Mouse (Mus musculus): ENCODE results near the gene Cnot6.
A peak's percentile ranks its signal among the peaks of the same experiment; 100 is the strongest.

The Cnot6 gene

DNA sequence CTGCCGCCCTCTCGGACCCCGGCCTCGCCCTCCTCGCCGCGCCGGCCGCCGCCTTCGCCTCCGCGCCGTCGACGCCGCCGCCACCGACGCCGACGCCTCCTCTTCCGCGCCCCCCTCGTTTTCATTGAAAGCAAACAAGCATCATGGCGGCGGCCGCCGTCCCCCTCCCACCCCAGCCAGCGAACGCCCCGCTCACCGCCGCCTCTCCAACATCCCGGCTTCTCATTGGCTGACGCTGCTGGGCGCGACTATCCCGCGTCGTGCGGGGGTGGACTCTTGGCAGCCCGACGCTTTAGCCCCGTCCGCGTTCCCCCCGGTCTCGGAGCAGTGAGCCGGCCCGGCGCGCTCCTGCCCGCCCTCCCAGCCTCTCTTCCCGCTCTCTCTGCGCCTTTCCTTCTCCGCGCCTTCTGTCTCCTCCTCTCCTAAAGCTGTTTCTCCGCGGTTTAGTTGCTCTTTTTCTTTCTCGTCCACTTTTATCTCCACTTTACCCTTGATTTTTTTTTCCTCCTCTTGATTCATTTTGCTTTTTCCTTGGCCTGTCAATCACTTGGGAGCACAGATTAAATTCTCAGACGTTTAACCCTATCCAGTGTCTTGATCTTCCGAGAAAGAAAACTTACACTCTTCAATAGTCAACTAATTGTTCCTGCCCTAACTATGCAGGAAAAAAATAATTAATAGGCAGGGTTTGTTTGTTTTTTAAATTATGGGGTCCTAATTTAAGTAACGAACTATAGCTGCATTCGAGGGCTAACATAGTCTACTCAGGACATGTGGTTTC lies at the start of gene Cnot6:
Gene Cnot6 (minus strand): TSS at position 169 of the 781 bp plus-strand sequence.
- peak; percentile 98 for DNase-seq

DNA sequence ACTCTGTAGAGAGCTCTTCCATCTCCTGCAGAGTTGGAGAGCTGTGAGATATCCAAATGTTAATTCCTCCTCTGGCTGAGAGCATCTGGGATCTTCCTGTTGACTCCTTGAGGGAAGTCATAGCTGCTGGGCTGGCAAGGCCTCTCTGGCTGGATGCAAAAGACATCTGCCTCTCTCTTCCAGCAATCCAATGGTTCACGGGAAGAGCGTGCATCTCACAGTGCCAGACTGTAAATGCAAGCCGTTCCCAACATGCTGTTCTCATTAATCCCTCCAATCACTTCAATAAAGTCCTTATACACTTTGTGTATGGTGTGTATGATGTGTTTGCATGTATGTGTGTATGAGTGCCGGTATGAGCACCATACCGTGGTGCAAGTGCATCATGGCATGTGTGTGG lies 48.6 kb upstream of the Cnot6 start:
- no peak for DNase-seq

GRCm38 (mm10) chr11:49758096-49758495 lies 45.6 kb upstream of the Cnot6 start:
- DNase-seq: no peak

DNA sequence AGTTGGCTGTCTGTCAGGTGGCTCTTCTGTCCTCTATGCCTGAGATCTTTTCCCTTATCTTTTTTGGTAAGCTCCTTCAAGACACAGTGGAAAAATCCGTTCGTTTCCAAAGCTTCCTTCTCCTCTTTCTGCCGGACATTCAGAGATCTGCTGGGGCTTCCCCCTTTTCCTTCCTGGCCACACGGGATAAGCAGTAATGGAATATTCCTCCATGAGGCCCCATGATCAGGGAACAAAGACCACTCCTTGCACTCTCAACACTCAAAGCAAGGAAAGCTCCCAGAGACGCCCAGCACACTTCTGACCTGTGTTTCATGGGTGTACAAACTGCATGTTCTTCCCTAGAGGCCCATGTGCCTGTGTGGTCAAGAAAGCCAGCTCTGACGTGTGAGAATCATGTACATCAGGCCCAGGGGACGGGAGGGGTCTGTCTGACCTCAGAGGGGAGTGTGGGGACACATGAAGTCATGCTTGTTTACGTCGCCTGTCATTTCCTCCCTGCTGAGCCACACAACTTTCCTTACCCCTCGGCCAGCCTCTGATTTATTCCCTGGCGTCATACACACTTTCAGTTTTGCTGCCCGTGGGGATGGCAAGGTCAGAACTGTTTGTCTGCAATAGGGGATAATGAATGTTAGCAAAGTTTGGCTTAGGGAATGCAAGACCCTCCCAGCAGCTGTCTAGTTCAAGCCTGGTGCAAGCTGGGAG lies 42.6 kb upstream of the Cnot6 start:
- no peak for DNase-seq

GRCm38 (mm10) chr11:49746756-49747155 lies 34.2 kb upstream of the Cnot6 start:
- no peak for DNase-seq

DNA sequence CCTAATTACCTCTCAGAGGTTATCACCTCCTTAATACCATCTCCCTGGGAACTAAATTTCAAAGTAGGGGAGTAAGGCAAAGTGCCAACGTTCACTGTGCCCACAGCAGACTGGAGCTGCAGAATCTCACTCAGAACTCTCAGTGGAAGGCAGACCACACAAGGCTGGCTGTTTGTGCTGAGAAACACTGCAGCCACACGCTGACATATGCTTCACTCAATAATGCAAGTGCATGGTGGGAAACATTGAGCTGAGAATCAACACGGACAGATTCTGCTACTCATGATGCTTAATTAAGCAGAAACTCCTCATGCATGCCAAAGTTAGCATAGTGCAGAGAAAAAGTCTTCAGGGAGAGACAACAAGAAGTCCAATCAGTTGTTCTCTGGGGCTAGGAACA lies 33.3 kb upstream of the Cnot6 start:
- no peak for DNase-seq

DNA sequence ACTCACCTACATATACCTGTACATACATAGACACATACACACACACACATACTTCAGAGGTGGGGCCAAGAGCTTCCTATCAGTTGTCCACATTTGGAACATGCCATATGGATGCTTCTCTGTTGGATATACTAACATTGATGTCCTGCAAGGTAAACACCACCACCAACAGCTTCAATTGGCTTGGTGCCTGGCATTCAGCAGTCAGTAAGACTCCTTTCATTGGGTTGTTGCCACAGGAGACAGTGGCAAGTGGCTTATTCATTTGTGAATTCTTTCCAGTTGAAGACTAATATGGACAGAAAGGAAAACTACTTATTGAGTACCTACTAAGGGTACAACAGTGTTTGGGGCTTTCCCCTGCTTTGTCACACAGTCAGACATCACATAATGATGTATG lies 32.5 kb upstream of the Cnot6 start:
- DNase-seq: no peak

GRCm38 (mm10) chr11:49743634-49744033 lies 31.1 kb upstream of the Cnot6 start:
- DNase-seq: no peak

- no peak for DNase-seq
Measured at GRCm38 (mm10) chr11:49742248-49742647, 29.7 kb upstream of the Cnot6 start.

- no peak for DNase-seq
Measured at GRCm38 (mm10) chr11:49739776-49740175, 27.3 kb upstream of the Cnot6 start.

DNA sequence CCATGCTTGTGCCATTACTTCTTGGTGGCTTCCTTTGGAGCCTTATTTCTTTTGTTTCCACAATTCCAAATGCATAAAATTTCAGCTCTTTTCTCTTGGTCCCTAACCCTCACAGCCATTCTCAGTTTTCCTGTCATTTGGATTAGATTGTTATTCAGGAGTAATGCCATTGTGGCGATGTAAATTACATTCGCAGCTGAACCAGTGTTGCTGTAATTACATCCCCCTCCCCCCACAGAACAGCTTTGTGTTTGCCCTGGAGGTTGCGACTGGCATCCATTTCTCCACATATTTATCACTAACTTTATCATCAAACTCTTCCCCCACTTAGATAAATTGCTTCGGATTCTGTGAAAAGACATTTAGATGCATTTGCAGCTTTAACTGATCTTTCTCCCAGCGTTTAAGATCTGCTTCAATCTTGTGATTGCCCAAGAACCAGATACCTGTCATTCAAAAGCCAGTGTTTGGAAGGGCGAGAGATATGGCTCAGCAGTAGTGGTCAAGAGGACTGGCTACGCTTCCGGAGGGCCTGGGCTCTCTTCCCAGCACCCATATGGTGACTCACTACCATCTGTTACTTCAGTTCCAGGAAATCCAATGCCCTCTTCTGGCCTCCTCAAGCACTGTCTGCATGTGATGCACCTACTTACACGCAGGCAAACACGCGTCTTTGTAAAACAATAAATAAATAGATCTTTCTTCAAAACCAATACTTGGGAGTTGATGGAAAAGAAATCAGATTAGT lies 26.3 kb upstream of the Cnot6 start:
- no peak for DNase-seq

GRCm38 (mm10) chr11:49737625-49738024 lies 25.1 kb upstream of the Cnot6 start:
- DNase-seq: no peak

- DNase-seq: no peak
Measured at GRCm38 (mm10) chr11:49734771-49735170, 22.2 kb upstream of the Cnot6 start.

- DNase-seq: no peak
Measured at GRCm38 (mm10) chr11:49730275-49730948, 17.9 kb upstream of the Cnot6 start.

DNA sequence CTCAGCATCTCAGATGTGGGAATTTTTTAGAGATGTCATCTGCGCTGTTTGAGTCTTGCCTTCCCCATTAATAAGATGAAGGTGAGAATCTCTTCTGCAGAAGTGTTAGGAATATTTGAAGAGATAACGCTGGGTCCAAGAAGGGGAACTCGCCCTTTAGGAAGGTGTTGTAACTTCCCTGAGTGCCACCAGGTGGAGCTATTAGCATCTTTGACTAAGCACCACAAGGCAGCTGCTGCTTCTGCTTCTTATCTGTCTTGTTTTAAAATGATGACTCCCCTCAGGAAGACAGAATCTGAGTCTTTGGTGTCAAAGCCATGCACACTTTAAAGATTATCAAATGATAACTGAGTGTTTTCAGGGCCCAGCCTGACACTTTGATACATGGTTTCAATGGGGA lies 15.4 kb upstream of the Cnot6 start:
- peak; percentile 51 for DNase-seq

GRCm38 (mm10) chr11:49726800-49727199 lies 14.3 kb upstream of the Cnot6 start:
- DNase-seq: no peak

GRCm38 (mm10) chr11:49724676-49725075 lies 12.2 kb upstream of the Cnot6 start:
- DNase-seq: no peak

GRCm38 (mm10) chr11:49723281-49723680 lies 10.8 kb upstream of the Cnot6 start:
- no peak for DNase-seq

DNA sequence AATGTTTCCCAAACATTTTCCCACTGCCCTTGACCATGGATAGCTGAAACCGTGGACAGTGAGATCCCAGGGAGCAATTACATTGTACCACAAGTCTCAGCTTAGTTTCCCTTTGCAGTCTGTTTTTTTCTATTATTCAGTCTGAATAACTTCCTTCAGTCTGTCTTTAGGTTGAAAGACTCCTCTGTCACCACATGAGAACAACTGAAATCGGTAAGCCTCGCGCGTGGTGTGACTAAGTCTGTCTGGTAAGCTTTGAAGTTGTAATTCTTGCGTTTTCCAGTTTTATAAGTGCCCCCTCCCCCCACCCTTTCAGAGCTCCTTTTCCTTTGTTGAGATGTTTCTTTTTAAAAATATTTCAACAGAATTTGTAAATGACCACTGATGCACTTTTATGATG lies 10.2 kb upstream of the Cnot6 start:
- DNase-seq: no peak

DNA sequence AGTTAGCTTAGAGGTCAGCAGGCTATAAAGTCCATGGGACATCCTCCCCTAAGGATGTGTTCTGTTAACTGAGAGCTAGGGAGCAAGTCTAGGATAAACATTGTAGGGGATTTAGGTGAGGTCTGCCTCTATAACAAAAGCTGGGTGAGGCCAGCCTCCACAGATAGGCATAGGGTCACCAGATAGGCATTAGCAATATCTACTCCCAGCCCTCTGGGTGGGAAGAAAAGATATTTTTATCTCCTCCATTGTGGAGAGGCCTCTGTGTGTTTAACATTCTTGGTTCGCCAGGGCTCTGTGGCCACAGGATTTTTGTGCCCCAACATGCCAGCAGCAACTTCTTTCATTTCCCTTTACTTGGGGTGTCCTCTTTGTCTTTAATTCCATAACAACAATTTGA lies 8.8 kb upstream of the Cnot6 start:
- DNase-seq: no peak

GRCm38 (mm10) chr11:49719466-49720151 lies 7.1 kb upstream of the Cnot6 start:
- no peak for DNase-seq
